Mouse (Mus musculus) CH12F3 (cell line): ENCODE data around the gene Agpat2.

Experiments used
- in situ Hi-C: fragments of 300-500 bp; cut with MboI; formaldehyde crosslinking; loops from 2 replicates; pipeline ENCODE4 v1.14.3; 2020; ENCODE audit warnings: low sequenced_read_pairs

Gene Agpat2

DNA sequence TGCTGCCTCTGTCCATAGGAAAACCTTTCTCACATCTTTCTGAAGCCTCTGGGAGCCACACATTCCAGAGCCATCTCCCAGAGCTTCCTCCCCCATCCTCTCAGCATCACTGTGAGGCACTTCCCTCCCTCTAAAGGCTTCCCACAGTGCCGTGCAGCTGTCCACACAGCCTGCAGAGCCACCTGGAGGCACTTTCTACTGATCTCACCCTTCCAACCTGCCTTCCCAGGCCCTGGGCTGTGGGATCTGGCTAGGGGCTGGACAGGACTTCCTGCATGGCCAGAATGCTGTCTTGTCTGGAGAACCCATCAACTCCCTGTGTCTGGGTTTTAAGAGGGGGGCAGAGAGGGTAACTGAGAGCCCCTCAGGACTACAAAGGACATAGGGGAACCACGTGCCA, 56.7 kb downstream of the Agpat2 start:
- in situ Hi-C loops: no loop called here

DNA sequence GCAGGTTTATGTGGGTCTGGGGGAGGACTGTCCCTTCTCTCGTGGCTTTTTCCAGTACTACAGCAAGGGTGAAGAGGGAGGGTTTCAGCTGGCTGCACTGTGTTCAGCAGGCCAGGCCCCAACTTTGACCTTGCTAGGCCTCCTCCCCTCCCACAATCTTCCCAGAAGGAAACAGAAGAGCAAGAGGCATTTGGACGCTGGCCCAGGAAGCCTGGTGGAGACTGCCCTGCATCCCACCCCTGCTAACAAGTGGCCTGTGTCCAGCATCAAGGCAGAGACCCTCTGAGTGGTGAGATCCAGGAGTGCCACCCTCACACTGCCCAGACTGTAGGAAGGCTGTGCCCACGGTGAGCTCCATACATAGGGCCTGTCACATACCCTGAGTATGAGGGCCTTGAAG, 60.0 kb downstream of the Agpat2 start:
- in situ Hi-C loops: no loop called here

GRCm38 (mm10) chr2:26543768-26544167, 60.4 kb downstream of the Agpat2 start:
- in situ Hi-C loops: no loop called here

GRCm38 (mm10) chr2:26543155-26543554, 61.1 kb downstream of the Agpat2 start:
- in situ Hi-C loops: no loop called here
